Mouse (Mus musculus): ENCODE measurements around the gene Commd2.

DNA sequence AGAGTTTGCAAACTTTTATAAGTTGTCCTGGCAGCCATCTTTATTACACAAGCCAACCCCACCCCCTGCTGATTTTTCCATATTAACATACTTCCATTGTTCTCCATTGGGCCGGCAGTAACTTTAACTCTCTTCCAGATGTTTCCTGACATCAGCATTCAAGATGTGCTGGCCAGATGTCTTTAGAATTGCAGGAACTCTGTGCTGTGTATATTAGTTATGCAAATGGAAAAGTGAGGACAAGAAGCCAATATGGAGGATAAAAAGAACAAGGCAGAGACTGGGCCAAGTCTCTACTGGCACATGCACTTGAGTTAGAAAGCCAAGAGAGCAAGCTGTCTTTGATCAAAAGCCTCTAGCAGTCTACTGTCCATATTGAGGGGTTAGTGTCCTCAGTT is 46.9 kb downstream of the Commd2 start:
- TF ChIP-seq CTCF (conservative IDR thresholded peaks at IDR 0.05 in 1 of 2, IDR thresholded peaks at IDR 0.05 in 1 of 2; ENCODE audit: low read depth in 2 of 2, low read length in 2 of 2) (no peak), GABPA (IDR thresholded peaks at IDR 0.05; ENCODE audit: insufficient replicate concordance, low read depth, low read length) (no peak), BHLHE40 (IDR thresholded peaks at IDR 0.05; ENCODE audit: low read depth, low read length) (no peak), PAX5 (IDR thresholded peaks at IDR 0.05; ENCODE audit: low read length) (no peak), SIN3A (IDR thresholded peaks at IDR 0.05; ENCODE audit: low read length) (no peak), RCOR1 (conservative IDR thresholded peaks at IDR 0.05; ENCODE audit: low read depth, low read length) (no peak), MXI1 (IDR thresholded peaks at IDR 0.05; ENCODE audit: low read depth, low read length) (no peak), HCFC1 (IDR thresholded peaks at IDR 0.05; ENCODE audit: low read depth, low read length) (no peak), ETS1 (conservative IDR thresholded peaks at IDR 0.05; ENCODE audit: low read depth, low read length) (no peak), EP300 (IDR thresholded peaks at IDR 0.05; ENCODE audit: low read length) (no peak), NELFE (IDR thresholded peaks at IDR 0.05; ENCODE audit: low read depth, low read length) (no peak)
